Mouse (Mus musculus) heart, adult 2 months (tissue): Measurements from ENCODE around the gene Gimap9. TPM values are rescaled to one million over a fixed set of nuclear protein-coding genes. Genes with fewer than 3 reads are reported as not detected.

Experiments used
- DNase-seq, 2 experiments: peaks; one replicate each; pipeline ENCODE4 v3.0.0; 2021
- H3K27ac ChIP-seq: fragments of 200-600 bp; 2 replicates; pipeline ENCODE4 v1.8.1; 2022
- H3K27me3 ChIP-seq: fragments of 200-500 bp; 2 replicates; pipeline ENCODE4 v1.6.1; 2012; ENCODE audit warnings: mild to moderate bottlenecking, low read length, inconsistent platforms, mixed read lengths; ENCODE audit not compliant: control insufficient read depth, insufficient read depth
- H3K36me3 ChIP-seq: fragments of 200-500 bp; 2 replicates; pipeline ENCODE4 v1.6.1; 2012; ENCODE audit warnings: low read length, inconsistent platforms; ENCODE audit not compliant: control insufficient read depth, insufficient read depth
- H3K4me1 ChIP-seq: fragments of 200-500 bp; 2 replicates; pipeline ENCODE4 v1.6.1; 2011; ENCODE audit warnings: low read length; ENCODE audit not compliant: control insufficient read depth, insufficient read depth
- H3K4me3 ChIP-seq: fragments of 200-600 bp; 2 replicates; pipeline ENCODE4 v1.8.1; 2022
- H3K79me2 ChIP-seq: fragments of 200-500 bp; replicated peaks from 2 replicates; pipeline ENCODE4 v1.6.1; 2012; ENCODE audit warnings: mild to moderate bottlenecking, inconsistent platforms, low read length, moderate library complexity, mixed read lengths; ENCODE audit not compliant: control insufficient read depth, insufficient read depth
- H3K9ac ChIP-seq: fragments of 200-500 bp; 2 replicates; pipeline ENCODE4 v1.6.1; 2012; ENCODE audit warnings: low read depth, mild to moderate bottlenecking, control low read depth, inconsistent platforms, low read length, mixed read lengths
- CTCF ChIP-seq: fragments of 200-600 bp; IDR thresholded peaks from 2 replicates; pipeline ENCODE4 v1.8.1; 2022; ENCODE audit warnings: antibody characterized with exemption, mild to moderate bottlenecking, moderate library complexity
- EP300 ChIP-seq: fragments of 200-500 bp; IDR thresholded peaks from 2 replicates; pipeline ENCODE4 v1.6.1; 2011; ENCODE audit warnings: low read depth, low read length, control low read depth; ENCODE audit not compliant: insufficient read depth
- POLR2A ChIP-seq: fragments of 200-500 bp; IDR thresholded peaks from 2 replicates; pipeline ENCODE4 v1.6.1; 2011; ENCODE audit warnings: mild to moderate bottlenecking, low read depth, low read length, control low read depth; ENCODE audit not compliant: insufficient read depth
- WGBS: fragments of 180-500 bp; shearing (Covaris S2); methylation state at CpG from one replicate; pipeline ENCODE4 v1.1.7; 2018; 5-methylcytosine and 5-hydroxymethylcytosine counted together
- intact Hi-C: fragments of 180-260 bp; cut with DNase I; formaldehyde crosslinking; loops from one replicate; pipeline ENCODE4 v1.15.1; 2025
- polyA plus RNA-seq: library from polyadenylated mRNA; depleted of rRNA; stranded (reverse); fragments of >200 nt; gene quantifications from 2 replicates; pipeline ENCODE4 v1.2.3, GENCODE M21; 2012
- total RNA-seq, 2 experiments: library from RNA; stranded (reverse); gene quantifications; 2 replicates each; pipeline ENCODE4 v1.2.3; 2021

Gimap9 gene
- total and polyA plus RNA-seq, 3 experiments = 1.8 to 3.4 (median 3.1) TPM

- H3K4me3 ChIP-seq = no peak overlapping the region
- H3K27ac ChIP-seq = no peak overlapping the region
- TF ChIP-seq CTCF = no peak
- TF ChIP-seq EP300 = no peak
- TF ChIP-seq POLR2A = no peak
- no peaks in the 10 kb centered on the region for H3K79me2 ChIP-seq
- no peak for DNase-seq
- peaks cover 7% of the 10 kb centered on the region for H3K4me1 ChIP-seq
- H3K27me3 ChIP-seq = no peaks in the 10 kb centered on the region
- no peak overlapping the region for H3K9ac ChIP-seq
- H3K36me3 ChIP-seq = peaks cover 26% of the 10 kb centered on the region
- whole genome bisulfite sequencing = 59% methylated on average over 6 of the region's 6 CpGs
- intact Hi-C loops = no loop called here
These were observed 17.0 kb downstream of the Gimap9 start for GRCm38 (mm10) chr6:48692962-48693361.

GRCm38 (mm10) chr6:48696830-48697554 is 21.1 kb downstream of the Gimap9 start:
- Histone ChIP-seq H3K27me3 (no peaks in the 10 kb centered on the region), H3K9ac (no peak overlapping the region), H3K4me3 (no peak overlapping the region), H3K79me2 (no peaks in the 10 kb centered on the region), H3K36me3 (peaks cover 32% of the 10 kb centered on the region), H3K27ac (peak overlapping the region; percentile 90), H3K4me1 (peaks cover 24% of the 10 kb centered on the region)
- intact Hi-C loops = no loop called here
- DNase-seq = no peak
- WGBS = 75% methylated on average over 4 of the region's 4 CpGs
- no peak for TF ChIP-seq EP300
- no peak for TF ChIP-seq POLR2A
- TF ChIP-seq CTCF = no peak

GRCm38 (mm10) chr6:48697555-48697930 is 21.6 kb downstream of the Gimap9 start:
- 20% methylated on average over 1 of the region's 1 CpGs for WGBS
- no peaks in the 10 kb centered on the region for H3K27me3 ChIP-seq
- TF ChIP-seq EP300 (no peak), CTCF (no peak), POLR2A (no peak)
- H3K27ac ChIP-seq = peak overlapping the region; percentile 90
- no peaks in the 10 kb centered on the region for H3K79me2 ChIP-seq
- no peak overlapping the region for H3K9ac ChIP-seq
- H3K4me1 ChIP-seq = peaks cover 26% of the 10 kb centered on the region
- no peak for DNase-seq
- H3K36me3 ChIP-seq = peaks cover 37% of the 10 kb centered on the region
- H3K4me3 ChIP-seq = no peak overlapping the region
- intact Hi-C loops = no loop called here

GRCm38 (mm10) chr6:48698066-48698856 is 22.3 kb downstream of the Gimap9 start:
- H3K27ac ChIP-seq = peak overlapping the region; percentile 90
- H3K4me3 ChIP-seq = no peak overlapping the region
- no peaks in the 10 kb centered on the region for H3K27me3 ChIP-seq
- intact Hi-C loops = no loop called here
- no peaks in the 10 kb centered on the region for H3K79me2 ChIP-seq
- no peak overlapping the region for H3K9ac ChIP-seq
- no peak for DNase-seq
- TF ChIP-seq CTCF (no peak), EP300 (no peak), POLR2A (no peak)
- peaks cover 28% of the 10 kb centered on the region for H3K4me1 ChIP-seq
- WGBS = 64% methylated on average over 7 of the region's 7 CpGs
- peaks cover 42% of the 10 kb centered on the region for H3K36me3 ChIP-seq

- Histone ChIP-seq H3K36me3 (peaks cover 44% of the 10 kb centered on the region), H3K9ac (no peak overlapping the region), H3K27ac (peak overlapping the region; percentile 90), H3K27me3 (no peaks in the 10 kb centered on the region), H3K4me3 (no peak overlapping the region), H3K79me2 (no peaks in the 10 kb centered on the region), H3K4me1 (peaks cover 28% of the 10 kb centered on the region)
- DNase-seq = no peak
- intact Hi-C loops = no loop called here
- TF ChIP-seq EP300 (no peak), CTCF (no peak), POLR2A (no peak)
- WGBS = 54% methylated on average over 3 of the region's 3 CpGs
These were observed 23.0 kb downstream of the Gimap9 start for GRCm38 (mm10) chr6:48698888-48699287.
